Mouse (Mus musculus) heart, embryonic 12.5 days (tissue): ENCODE data around the gene Serpinf2. TPM values are rescaled to one million over a fixed set of nuclear protein-coding genes. Genes with fewer than 3 reads are reported as not detected.
A peak's percentile ranks its signal among the peaks of the same experiment; 100 is the strongest.

Source experiments
- ATAC-seq: fragments of 200-750 bp; cut with Nextera tagmentation; 2 replicates; pipeline ENCODE4 v1.8.0; 2017; ENCODE audit warnings: moderate TSS enrichment, moderate library complexity; ENCODE audit not compliant: insufficient number of reproducible peaks, low FRiP score
- H3K27ac ChIP-seq: fragments of 300-500 bp; sonication (generic); 2 replicates; pipeline ENCODE4 v1.5.1; 2016; ENCODE audit warnings: mild to moderate bottlenecking, moderate library complexity; ENCODE audit not compliant: poor library complexity, severe bottlenecking
- H3K27me3 ChIP-seq: fragments of 300-500 bp; sonication (generic); replicated peaks from 2 replicates; pipeline ENCODE4 v1.6.1; 2016; ENCODE audit warnings: mild to moderate bottlenecking, moderate library complexity
- H3K36me3 ChIP-seq: fragments of 300-500 bp; sonication (generic); 2 replicates; pipeline ENCODE4 v1.6.1; 2016; ENCODE audit warnings: mild to moderate bottlenecking, moderate library complexity
- H3K4me1 ChIP-seq: fragments of 300-500 bp; sonication (generic); replicated peaks from 2 replicates; pipeline ENCODE4 v1.6.1; 2016; ENCODE audit warnings: mild to moderate bottlenecking
- H3K4me2 ChIP-seq: fragments of 300-500 bp; sonication (generic); 2 replicates; pipeline ENCODE4 v1.6.1; 2016; ENCODE audit warnings: mild to moderate bottlenecking, moderate library complexity
- H3K4me3 ChIP-seq: fragments of 300-500 bp; sonication (generic); 2 replicates; pipeline ENCODE4 v1.5.1; 2016; ENCODE audit warnings: mild to moderate bottlenecking
- H3K9ac ChIP-seq: fragments of 300-500 bp; sonication (generic); 2 replicates; pipeline ENCODE4 v1.6.1; 2016; ENCODE audit warnings: mild to moderate bottlenecking, moderate library complexity
- H3K9me3 ChIP-seq: fragments of 300-500 bp; sonication (generic); replicated peaks from 2 replicates; pipeline ENCODE4 v1.6.1; 2016; ENCODE audit warnings: mild to moderate bottlenecking, moderate library complexity
- WGBS: fragments of 180-500 bp; shearing (Covaris S2); methylation state at CpG from one replicate; pipeline ENCODE4 v1.1.7; 2016; 5-methylcytosine and 5-hydroxymethylcytosine counted together
- polyA plus RNA-seq: library from polyadenylated mRNA; unstranded; fragments of >200 nt; fragmentation: Nextera tagmentation; extraction: Ambion mirVana; gene quantifications from 2 replicates; pipeline ENCODE4 v1.2.1, GENCODE M21; 2016

Gene Serpinf2
- polyA plus RNA-seq, 1 experiment from 2014 or later, result 6.4 TPM

GRCm38 (mm10) chr11:75450304-75450908 lies 11.0 kb upstream of the Serpinf2 start:
- H3K27ac ChIP-seq, result no peak overlapping the region
- no peak overlapping the region for H3K9ac ChIP-seq
- no peaks in the 10 kb centered on the region for H3K9me3 ChIP-seq
- H3K4me2 ChIP-seq, result 0 out of 2 replicates have a peak overlapping the region, but pooled peaks have one; percentile 7
- peaks cover 34% of the 10 kb centered on the region for H3K4me1 ChIP-seq
- ATAC-seq, result no peak
- WGBS, result 73% methylated on average over 8 of the region's 8 CpGs
- H3K27me3 ChIP-seq, result no peaks in the 10 kb centered on the region
- H3K4me3 ChIP-seq, result no peak overlapping the region
- peaks cover 49% of the 10 kb centered on the region for H3K36me3 ChIP-seq

- Histone ChIP-seq H3K36me3 (peaks cover 56% of the 10 kb centered on the region), H3K27me3 (no peaks in the 10 kb centered on the region), H3K9ac (no peak overlapping the region), H3K27ac (no peak overlapping the region), H3K4me3 (no peak overlapping the region), H3K4me2 (no peak overlapping the region), H3K9me3 (no peaks in the 10 kb centered on the region), H3K4me1 (peaks cover 28% of the 10 kb centered on the region)
- WGBS, result 67% methylated on average over 7 of the region's 7 CpGs
- peak; percentile 26 for ATAC-seq
Observed at GRCm38 (mm10) chr11:75449695-75450094, 10.3 kb upstream of the Serpinf2 start.

- Histone ChIP-seq H3K4me2 (no peak overlapping the region), H3K9me3 (no peaks in the 10 kb centered on the region), H3K27ac (no peak overlapping the region), H3K36me3 (peaks cover 66% of the 10 kb centered on the region), H3K4me1 (peaks cover 22% of the 10 kb centered on the region), H3K4me3 (no peak overlapping the region), H3K9ac (no peak overlapping the region), H3K27me3 (no peaks in the 10 kb centered on the region)
- WGBS, result 67% methylated on average over 3 of the region's 3 CpGs
- ATAC-seq, result no peak
Observed at GRCm38 (mm10) chr11:75448575-75448974, 9.2 kb upstream of the Serpinf2 start.

GRCm38 (mm10) chr11:75443711-75444110 lies 4.3 kb upstream of the Serpinf2 start:
- 0 out of 2 replicates have a peak, but pooled peaks cover 3% of the 10 kb centered on the region for H3K4me1 ChIP-seq
- no peaks in the 10 kb centered on the region for H3K9me3 ChIP-seq
- no peak overlapping the region for H3K4me2 ChIP-seq
- H3K9ac ChIP-seq, result no peak overlapping the region
- WGBS, result 77% methylated on average over 8 of the region's 8 CpGs
- ATAC-seq, result no peak
- H3K27me3 ChIP-seq, result no peaks in the 10 kb centered on the region
- H3K36me3 ChIP-seq, result peaks cover 62% of the 10 kb centered on the region
- H3K27ac ChIP-seq, result no peak overlapping the region
- no peak overlapping the region for H3K4me3 ChIP-seq

- H3K27ac ChIP-seq, result no peak overlapping the region
- no peak overlapping the region for H3K9ac ChIP-seq
- H3K4me2 ChIP-seq, result no peak overlapping the region
- 90% methylated on average over 16 of the region's 16 CpGs for WGBS
- no peak for ATAC-seq
- H3K4me3 ChIP-seq, result no peak overlapping the region
- H3K4me1 ChIP-seq, result peaks cover 9% of the 10 kb centered on the region; the same call in 1 of the 2 replicates
- H3K27me3 ChIP-seq, result no peaks in the 10 kb centered on the region
- peaks cover 41% of the 10 kb centered on the region for H3K36me3 ChIP-seq
- H3K9me3 ChIP-seq, result no peaks in the 10 kb centered on the region
Observed at GRCm38 (mm10) chr11:75441601-75442000, 2.2 kb upstream of the Serpinf2 start.

GRCm38 (mm10) chr11:75441034-75441433 lies 1.6 kb upstream of the Serpinf2 start:
- Histone ChIP-seq H3K4me3 (no peak overlapping the region), H3K36me3 (peaks cover 40% of the 10 kb centered on the region), H3K9me3 (no peaks in the 10 kb centered on the region), H3K27me3 (no peaks in the 10 kb centered on the region), H3K27ac (no peak overlapping the region), H3K4me1 (peaks cover 9% of the 10 kb centered on the region; the same call in 1 of the 2 replicates), H3K9ac (no peak overlapping the region), H3K4me2 (no peak overlapping the region)
- WGBS, result 83% methylated on average over 7 of the region's 7 CpGs
- no peak for ATAC-seq

- H3K9me3 ChIP-seq, result no peaks in the 10 kb centered on the region
- H3K9ac ChIP-seq, result no peak overlapping the region
- H3K27me3 ChIP-seq, result no peaks in the 10 kb centered on the region
- no peak overlapping the region for H3K4me2 ChIP-seq
- WGBS, result 87% methylated on average over 3 of the region's 3 CpGs
- no peak overlapping the region for H3K4me3 ChIP-seq
- no peak overlapping the region for H3K27ac ChIP-seq
- H3K4me1 ChIP-seq, result peaks cover 9% of the 10 kb centered on the region; the same call in 1 of the 2 replicates
- no peak for ATAC-seq
- peaks cover 31% of the 10 kb centered on the region for H3K36me3 ChIP-seq
Observed at GRCm38 (mm10) chr11:75439951-75440350, 560 bp upstream of the Serpinf2 start.

GRCm38 (mm10) chr11:75438804-75439203 lies 587 bp downstream of the Serpinf2 start:
- no peak for ATAC-seq
- 81% methylated on average over 3 of the region's 3 CpGs for WGBS
- Histone ChIP-seq H3K9me3 (peaks cover 5% of the 10 kb centered on the region; the same call in 1 of the 2 replicates), H3K4me2 (no peak overlapping the region), H3K36me3 (peaks cover 22% of the 10 kb centered on the region), H3K27ac (no peak overlapping the region), H3K27me3 (no peaks in the 10 kb centered on the region), H3K4me1 (peaks cover 9% of the 10 kb centered on the region; the same call in 1 of the 2 replicates), H3K4me3 (no peak overlapping the region), H3K9ac (no peak overlapping the region)

- ATAC-seq, result no peak
- H3K9ac ChIP-seq, result no peak overlapping the region
- H3K4me3 ChIP-seq, result no peak overlapping the region
- H3K9me3 ChIP-seq, result peaks cover 5% of the 10 kb centered on the region; the same call in 1 of the 2 replicates
- WGBS, result 78% methylated on average over 13 of the region's 13 CpGs
- H3K4me2 ChIP-seq, result no peak overlapping the region
- no peaks in the 10 kb centered on the region for H3K27me3 ChIP-seq
- peaks cover 6% of the 10 kb centered on the region; the same call in 1 of the 2 replicates for H3K4me1 ChIP-seq
- H3K36me3 ChIP-seq, result peaks cover 16% of the 10 kb centered on the region
- no peak overlapping the region for H3K27ac ChIP-seq
Observed at GRCm38 (mm10) chr11:75438194-75438593, 1.2 kb downstream of the Serpinf2 start.

GRCm38 (mm10) chr11:75434138-75434537 lies 5.3 kb downstream of the Serpinf2 start:
- no peak for ATAC-seq
- no peak overlapping the region for H3K27ac ChIP-seq
- 87% methylated on average over 5 of the region's 5 CpGs for WGBS

GRCm38 (mm10) chr11:75431307-75431706 lies 8.1 kb downstream of the Serpinf2 start:
- no peak overlapping the region for H3K9ac ChIP-seq
- no peaks in the 10 kb centered on the region for H3K4me1 ChIP-seq
- H3K4me3 ChIP-seq, result no peak overlapping the region
- ATAC-seq, result no peak
- no peaks in the 10 kb centered on the region for H3K27me3 ChIP-seq
- no peak overlapping the region for H3K4me2 ChIP-seq
- 0 out of 2 replicates have a peak, but pooled peaks cover 2% of the 10 kb centered on the region for H3K36me3 ChIP-seq
- peaks cover 8% of the 10 kb centered on the region; the same call in 1 of the 2 replicates for H3K9me3 ChIP-seq
- no peak overlapping the region for H3K27ac ChIP-seq
- 76% methylated on average over 11 of the region's 11 CpGs for WGBS

More at GRCm38 (mm10) chr11:75434138-75434537, 5.3 kb downstream of the Serpinf2 start:
- no peak overlapping the region for H3K4me2 ChIP-seq
- H3K4me1 ChIP-seq, result peaks cover 6% of the 10 kb centered on the region; the same call in 1 of the 2 replicates
- H3K36me3 ChIP-seq, result 0 out of 2 replicates have a peak, but pooled peaks cover 2% of the 10 kb centered on the region
- no peak overlapping the region for H3K4me3 ChIP-seq
- H3K9ac ChIP-seq, result no peak overlapping the region
- no peaks in the 10 kb centered on the region for H3K27me3 ChIP-seq
- H3K9me3 ChIP-seq, result peaks cover 8% of the 10 kb centered on the region; the same call in 1 of the 2 replicates
